ENCODE assay signal across 10 mouse cellular contexts in genomic region chr10:37626758-37627201, GRCm38 (mm10).
DNase-seq lines count a peak whose midpoint lies in the region; ATAC-seq lines count a peak whose summit lies in the region.
"Had no signal": no experiment of that assay in that cellular context is flagged by ENCODE, and none has a peak within 500 bp of the region (broad histone marks: within the 10 kb centered on the region; RNA-seq: fewer than 3 reads in every experiment).

No protein-coding gene starts in this region.

- no peak overlapping the region for H3K27ac ChIP-seq in neural tube, embryonic 11.5 days (ENCODE audit: low read depth, low read length)
- H3K27ac ChIP-seq in forebrain, embryonic 16.5 days (ENCODE audit: low read length), result no peak overlapping the region
- no peak overlapping the region for H3K27ac ChIP-seq in neural tube, embryonic 14.5 days (ENCODE audit: low read depth, low read length)
- H3K27ac ChIP-seq: liver, embryonic 13.5 days had no signal

- H3K4me2 ChIP-seq in neural tube, embryonic 11.5 days (ENCODE audit: low read depth), result no peak overlapping the region
- no peak overlapping the region for H3K4me2 ChIP-seq in forebrain, embryonic 16.5 days (ENCODE audit: low read length)
- H3K4me2 ChIP-seq in neural tube, embryonic 14.5 days (ENCODE audit: low read depth, low read length), result no peak overlapping the region
- H3K4me2 ChIP-seq: liver, embryonic 13.5 days had no signal

- no peaks in the 10 kb centered on the region for H3K27me3 ChIP-seq in neural tube, embryonic 11.5 days (ENCODE audit: control insufficient read depth, insufficient read depth, low read length)
- no peaks in the 10 kb centered on the region for H3K27me3 ChIP-seq in forebrain, embryonic 16.5 days (replicated peaks; ENCODE audit: control insufficient read depth, insufficient read depth, low read length)
- no peaks in the 10 kb centered on the region for H3K27me3 ChIP-seq in neural tube, embryonic 14.5 days (ENCODE audit: control insufficient read depth, insufficient read depth, low read length)
- H3K27me3 ChIP-seq: liver, embryonic 13.5 days had no signal

- peak; percentile 6 to 34 for DNase-seq in cerebellum, postnatal 10 days
- peak; percentile 12 for DNase-seq in neural tube, embryonic 11.5 days (ENCODE audit: low spot score)
- DNase-seq in neural tube, embryonic 10.5 days (ENCODE audit: extremely low spot score, low spot score), result no peak
- no peak for DNase-seq in testis, postnatal 14 days (ENCODE audit: low spot score)
- DNase-seq in kidney, adult 8-10 months, result no peak
- DNase-seq: kidney, adult 18-20 months; liver, embryonic 13.5 days had no signal

- no peak overlapping the region for H3K9ac ChIP-seq in neural tube, embryonic 11.5 days (ENCODE audit: low read length)
- H3K9ac ChIP-seq in forebrain, embryonic 16.5 days (replicated peaks; ENCODE audit: low read depth, low read length), result no peak overlapping the region
- no peak overlapping the region for H3K9ac ChIP-seq in neural tube, embryonic 14.5 days (replicated peaks; ENCODE audit: low read depth, low read length)
- H3K9ac ChIP-seq: liver, embryonic 13.5 days had no signal

- H3K4me3 ChIP-seq in neural tube, embryonic 11.5 days (ENCODE audit: low read depth, low read length), result no peak overlapping the region
- H3K4me3 ChIP-seq in forebrain, embryonic 16.5 days (replicated peaks; ENCODE audit: low read length), result no peak overlapping the region
- no peak overlapping the region for H3K4me3 ChIP-seq in neural tube, embryonic 14.5 days (ENCODE audit: low read depth, low read length)
- H3K4me3 ChIP-seq: liver, embryonic 13.5 days had no signal

- no peaks in the 10 kb centered on the region for H3K36me3 ChIP-seq in neural tube, embryonic 11.5 days (ENCODE audit: control insufficient read depth, insufficient read depth, low read length)
- H3K36me3 ChIP-seq in forebrain, embryonic 16.5 days (ENCODE audit: control insufficient read depth, insufficient read depth), result no peaks in the 10 kb centered on the region
- H3K36me3 ChIP-seq in neural tube, embryonic 14.5 days (ENCODE audit: control insufficient read depth, insufficient read depth, low read length), result no peaks in the 10 kb centered on the region
- H3K36me3 ChIP-seq: liver, embryonic 13.5 days had no signal

- H3K9me3 ChIP-seq in neural tube, embryonic 11.5 days (ENCODE audit: control insufficient read depth, low read length), result no peaks in the 10 kb centered on the region
- H3K9me3 ChIP-seq in forebrain, embryonic 16.5 days (ENCODE audit: control insufficient read depth, low read length), result no peaks in the 10 kb centered on the region
- H3K9me3 ChIP-seq in neural tube, embryonic 14.5 days (ENCODE audit: control insufficient read depth, low read length), result no peaks in the 10 kb centered on the region
- H3K9me3 ChIP-seq: liver, embryonic 13.5 days had no signal

- H3K4me1 ChIP-seq in neural tube, embryonic 11.5 days (ENCODE audit: control insufficient read depth, insufficient read depth, low read length), result no peaks in the 10 kb centered on the region
- H3K4me1 ChIP-seq in forebrain, embryonic 16.5 days (replicated peaks; ENCODE audit: control insufficient read depth, insufficient read depth, low read length), result no peaks in the 10 kb centered on the region
- 0 out of 2 replicates have a peak, but pooled peaks cover 3% of the 10 kb centered on the region for H3K4me1 ChIP-seq in neural tube, embryonic 14.5 days (ENCODE audit: control insufficient read depth, insufficient read depth, low read length)
- H3K4me1 ChIP-seq: liver, embryonic 13.5 days had no signal

- WGBS in neural tube, embryonic 11.5 days, result 22% methylated on average over 5 of the region's 5 CpGs
- WGBS in forebrain, embryonic 16.5 days, result 23% methylated on average over 5 of the region's 5 CpGs
- 10% methylated on average over 5 of the region's 5 CpGs for WGBS in neural tube, embryonic 14.5 days

- ATAC-seq in cerebellum, adult (ENCODE audit: insufficient number of reproducible peaks, low FRiP score, low TSS enrichment), result no peak
- ATAC-seq in neural tube, embryonic 11.5 days (ENCODE audit: insufficient read depth, low FRiP score, low TSS enrichment), result peak; percentile 81
- peak; percentile 59 for ATAC-seq in forebrain, embryonic 16.5 days
- ATAC-seq in neural tube, embryonic 14.5 days (ENCODE audit: low read depth), result peak; percentile 91

Comparison
In these comparisons a context has a peak if more than half of its experiments do, and no peak if none do; other contexts are left out.
1. DNase-seq: peak in cerebellum, postnatal 10 days (2 of 2) and neural tube, embryonic 11.5 days (single experiment); none in neural tube, embryonic 10.5 days (single experiment), testis, postnatal 14 days (single experiment) and kidney, adult 8-10 months (0 of 2).